Mouse (Mus musculus) MEL (cell line): ENCODE measurements around the gene Lrrc23. TPM values are rescaled to one million over a fixed set of nuclear protein-coding genes. Genes with fewer than 3 reads are reported as not detected.

ENCODE experiments used
- DNase-seq: peaks from one replicate; pipeline ENCODE4 v3.0.0; 2011; ENCODE audit warnings: low read depth, low spot score
- H3K27ac ChIP-seq: 2 replicates; pipeline ENCODE4 v1.5.1; 2012; ENCODE audit warnings: low read depth, mild to moderate bottlenecking, control low read depth, low read length, moderate library complexity; ENCODE audit not compliant: control insufficient read depth
- H3K27me3 ChIP-seq, 2 experiments: fragments of 150-350 bp in 1 of 2; sonication (generic) in 1 of 2; 2 replicates each; pipeline ENCODE4 v1.6.1; 2012; ENCODE audit warnings: low read length in 2 of 2, mild to moderate bottlenecking in 2 of 2, improper control_type of control experiment in 1 of 2, moderate library complexity in 1 of 2; ENCODE audit not compliant: insufficient read depth in 2 of 2, control insufficient read depth in 1 of 2
- H3K36me3 ChIP-seq, 2 experiments: 2 replicates each; pipeline ENCODE4 v1.6.1; 2012 to 2014; ENCODE audit warnings: low read length in 2 of 2, improper control_type of control experiment in 1 of 2, inconsistent platforms in 1 of 2, mild to moderate bottlenecking in 1 of 2; ENCODE audit not compliant: insufficient read depth in 2 of 2, control insufficient read depth in 1 of 2
- H3K4me1 ChIP-seq, 2 experiments: fragments of 150-350 bp in 1 of 2; sonication (generic) in 1 of 2; 2 replicates each; pipeline ENCODE4 v1.6.1; 2012; ENCODE audit warnings: low read length in 2 of 2, improper control_type of control experiment in 1 of 2, mild to moderate bottlenecking in 1 of 2; ENCODE audit not compliant: insufficient read depth in 2 of 2, control insufficient read depth in 1 of 2
- H3K4me3 ChIP-seq, 2 experiments: fragments of 150-350 bp in 1 of 2; sonication (generic) in 1 of 2; 2 replicates each; pipeline ENCODE4 v1.5.1; 2012; ENCODE audit warnings: low read depth in 2 of 2, low read length in 2 of 2, mild to moderate bottlenecking in 2 of 2, moderate library complexity in 2 of 2, control low read depth in 1 of 2, improper control_type of control experiment in 1 of 2; ENCODE audit not compliant: control insufficient read depth in 1 of 2, insufficient read depth in 1 of 2
- H3K79me2 ChIP-seq: 2 replicates; pipeline ENCODE4 v1.6.1; 2012; ENCODE audit warnings: mild to moderate bottlenecking, low read length, moderate library complexity; ENCODE audit not compliant: control insufficient read depth, poor library complexity, insufficient read depth
- H3K9ac ChIP-seq: 2 replicates; pipeline ENCODE4 v1.6.1; 2012; ENCODE audit warnings: low read depth, mild to moderate bottlenecking, control low read depth, low read length, moderate library complexity; ENCODE audit not compliant: control insufficient read depth, poor library complexity, severe bottlenecking
- H3K9me3 ChIP-seq: fragments of 150-350 bp; sonication (generic); replicated peaks from 2 replicates; pipeline ENCODE4 v1.6.1; 2012; ENCODE audit warnings: mild to moderate bottlenecking, low read length, improper control_type of control experiment, moderate library complexity; ENCODE audit not compliant: insufficient read depth
- BHLHE40 ChIP-seq: IDR thresholded peaks from 2 replicates; pipeline ENCODE4 v1.6.1; 2012; ENCODE audit warnings: low read depth, mild to moderate bottlenecking, inconsistent platforms, low read length, improper control_type of control experiment, borderline replicate concordance
- CHD1 ChIP-seq: IDR thresholded peaks from 2 replicates; pipeline ENCODE4 v1.6.1; 2012; ENCODE audit warnings: low read depth, mild to moderate bottlenecking, inconsistent platforms, low read length, improper control_type of control experiment
- CHD2 ChIP-seq: IDR thresholded peaks from 2 replicates; pipeline ENCODE4 v1.6.1; 2011; ENCODE audit warnings: low read length, improper control_type of control experiment
- CTCF ChIP-seq, 3 experiments: IDR thresholded peaks in 2 of 3; conservative IDR thresholded peaks in 1 of 3; 2 replicates each; pipeline ENCODE4 v1.5.1; 2011 to 2012; ENCODE audit warnings: low read length in 3 of 3, low read depth in 2 of 3, mild to moderate bottlenecking in 2 of 3, improper control_type of control experiment in 1 of 3, inconsistent platforms in 1 of 3, mixed read lengths in 1 of 3, moderate library complexity in 1 of 3; ENCODE audit not compliant: control insufficient read depth in 1 of 3, insufficient read depth in 1 of 3, poor library complexity in 1 of 3, severe bottlenecking in 1 of 3
- E2F4 ChIP-seq: IDR thresholded peaks from 2 replicates; pipeline ENCODE4 v1.6.1; 2011; ENCODE audit warnings: low read depth, low read length, improper control_type of control experiment, borderline replicate concordance
- ELF1 ChIP-seq: IDR thresholded peaks from 2 replicates; pipeline ENCODE4 v1.6.1; 2014; ENCODE audit warnings: low read depth, mild to moderate bottlenecking, inconsistent platforms, low read length, improper control_type of control experiment, moderate library complexity
- EP300 ChIP-seq, 2 experiments: IDR thresholded peaks; 2 replicates each; pipeline ENCODE4 v1.6.1; 2011; ENCODE audit warnings: improper control_type of control experiment in 2 of 2, low read length in 2 of 2, low read depth in 1 of 2, mild to moderate bottlenecking in 1 of 2
- ETS1 ChIP-seq: IDR thresholded peaks from 2 replicates; pipeline ENCODE4 v1.6.1; 2012; ENCODE audit warnings: low read depth, mild to moderate bottlenecking, inconsistent platforms, low read length, improper control_type of control experiment, moderate library complexity
- GATA1 ChIP-seq: IDR thresholded peaks from 2 replicates; pipeline ENCODE4 v1.6.1; 2011; ENCODE audit warnings: low read depth, low read length, improper control_type of control experiment
- HCFC1 ChIP-seq: IDR thresholded peaks from 2 replicates; pipeline ENCODE4 v1.6.1; 2012; ENCODE audit warnings: low read depth, mild to moderate bottlenecking, inconsistent platforms, low read length, improper control_type of control experiment, moderate library complexity
- JUND ChIP-seq: IDR thresholded peaks from 2 replicates; pipeline ENCODE4 v1.6.1; 2011; ENCODE audit warnings: low read depth, mild to moderate bottlenecking, improper control_type of control experiment, low read length
- MAFK ChIP-seq: IDR thresholded peaks from 2 replicates; pipeline ENCODE4 v1.6.1; 2011; ENCODE audit warnings: low read depth, mild to moderate bottlenecking, low read length, improper control_type of control experiment, borderline replicate concordance
- MAZ ChIP-seq: IDR thresholded peaks from 2 replicates; pipeline ENCODE4 v1.6.1; 2012; ENCODE audit warnings: low read depth, mild to moderate bottlenecking, inconsistent platforms, low read length, improper control_type of control experiment
- MEF2A ChIP-seq: IDR thresholded peaks from 2 replicates; pipeline ENCODE4 v1.6.1; 2014; ENCODE audit warnings: low read depth, mild to moderate bottlenecking, inconsistent platforms, low read length, improper control_type of control experiment; ENCODE audit not compliant: poor library complexity, insufficient replicate concordance, severe bottlenecking; ENCODE audit errors: extremely low read depth
- MXI1 ChIP-seq: IDR thresholded peaks from 2 replicates; pipeline ENCODE4 v1.6.1; 2011; ENCODE audit warnings: mild to moderate bottlenecking, low read depth, low read length, improper control_type of control experiment
- MYB ChIP-seq: IDR thresholded peaks from 2 replicates; pipeline ENCODE4 v1.6.1; 2011; ENCODE audit warnings: mild to moderate bottlenecking, low read depth, low read length, improper control_type of control experiment
- MYC ChIP-seq: IDR thresholded peaks from 2 replicates; pipeline ENCODE4 v1.6.1; 2011; ENCODE audit warnings: low read depth, mild to moderate bottlenecking, low read length, improper control_type of control experiment, moderate library complexity
- NELFE ChIP-seq: IDR thresholded peaks from 2 replicates; pipeline ENCODE4 v1.6.1; 2011; ENCODE audit warnings: low read depth, low read length, improper control_type of control experiment
- NRF1 ChIP-seq: IDR thresholded peaks from 2 replicates; pipeline ENCODE4 v1.6.1; 2014; ENCODE audit warnings: low read depth, mild to moderate bottlenecking, inconsistent platforms, low read length, improper control_type of control experiment, moderate library complexity; ENCODE audit not compliant: poor library complexity, insufficient read depth, severe bottlenecking
- POLR2A ChIP-seq, 2 experiments: IDR thresholded peaks; 2 replicates each; pipeline ENCODE4 v1.6.1; 2011 to 2012; ENCODE audit warnings: low read length in 2 of 2, mild to moderate bottlenecking in 2 of 2, control low read depth in 1 of 2, improper control_type of control experiment in 1 of 2, low read depth in 1 of 2, moderate library complexity in 1 of 2; ENCODE audit not compliant: control insufficient read depth in 1 of 2, insufficient read depth in 1 of 2, poor library complexity in 1 of 2
- POLR2AphosphoS5 ChIP-seq: IDR thresholded peaks from 2 replicates; pipeline ENCODE4 v1.6.1; 2012; ENCODE audit warnings: low read depth, borderline replicate concordance, mild to moderate bottlenecking, inconsistent platforms, low read length, moderate library complexity, mixed read lengths
- RAD21 ChIP-seq: IDR thresholded peaks from 2 replicates; pipeline ENCODE4 v1.6.1; 2011; ENCODE audit warnings: mild to moderate bottlenecking, low read depth, low read length, improper control_type of control experiment
- RCOR1 ChIP-seq: IDR thresholded peaks from 2 replicates; pipeline ENCODE4 v1.6.1; 2012; ENCODE audit warnings: low read depth, mild to moderate bottlenecking, inconsistent platforms, low read length, improper control_type of control experiment
- SIN3A ChIP-seq: IDR thresholded peaks from 2 replicates; pipeline ENCODE4 v1.6.1; 2012; ENCODE audit warnings: low read length, improper control_type of control experiment, inconsistent platforms
- SMC3 ChIP-seq: IDR thresholded peaks from 2 replicates; pipeline ENCODE4 v1.6.1; 2011; ENCODE audit warnings: low read depth, low read length, improper control_type of control experiment
- TAL1 ChIP-seq: IDR thresholded peaks from 2 replicates; pipeline ENCODE4 v1.6.1; 2012; ENCODE audit warnings: mild to moderate bottlenecking, inconsistent platforms, low read length, moderate library complexity, mixed read lengths
- TBP ChIP-seq: IDR thresholded peaks from 2 replicates; pipeline ENCODE4 v1.8.0; 2011; ENCODE audit warnings: low read depth, low read length, improper control_type of control experiment
- TCF12 ChIP-seq: IDR thresholded peaks from 2 replicates; pipeline ENCODE4 v1.6.1; 2014; ENCODE audit warnings: low read depth, mild to moderate bottlenecking, inconsistent platforms, low read length, improper control_type of control experiment, moderate library complexity
- USF1 ChIP-seq: IDR thresholded peaks from 2 replicates; pipeline ENCODE4 v1.6.1; 2014; ENCODE audit warnings: low read depth, mild to moderate bottlenecking, inconsistent platforms, low read length, improper control_type of control experiment, moderate library complexity
- USF2 ChIP-seq, 2 experiments: IDR thresholded peaks; 2 replicates each; pipeline ENCODE4 v1.6.1; 2011 to 2012; ENCODE audit warnings: improper control_type of control experiment in 2 of 2, low read length in 2 of 2, borderline replicate concordance in 1 of 2, inconsistent platforms in 1 of 2, low read depth in 1 of 2, mild to moderate bottlenecking in 1 of 2; ENCODE audit not compliant: insufficient read depth in 1 of 2
- ZC3H11A ChIP-seq: IDR thresholded peaks from 2 replicates; pipeline ENCODE4 v1.6.1; 2012; ENCODE audit warnings: low read depth, mild to moderate bottlenecking, inconsistent platforms, low read length, improper control_type of control experiment
- ZKSCAN1 ChIP-seq: IDR thresholded peaks from 2 replicates; pipeline ENCODE4 v1.6.1; 2012; ENCODE audit warnings: low read depth, mild to moderate bottlenecking, inconsistent platforms, low read length, improper control_type of control experiment, moderate library complexity
- ZMIZ1 ChIP-seq: IDR thresholded peaks from 2 replicates; pipeline ENCODE4 v1.6.1; 2012; ENCODE audit warnings: low read depth, mild to moderate bottlenecking, inconsistent platforms, low read length, improper control_type of control experiment, moderate library complexity
- ZNF384 ChIP-seq: IDR thresholded peaks from 2 replicates; pipeline ENCODE4 v1.6.1; 2012; ENCODE audit warnings: low read depth, mild to moderate bottlenecking, inconsistent platforms, low read length, improper control_type of control experiment
- polyA plus RNA-seq, 2 experiments: library from polyadenylated mRNA; stranded (reverse) in 1 of 2; unstranded in 1 of 2; fragments of >175 nt in 1 of 2; fragments of >200 nt in 1 of 2; gene quantifications; 2 replicates each; pipeline versions ENCODE4 v1.2.1 to v1.2.4; 2012; ENCODE audit warnings: low replicate concordance in 2 of 2, low read depth in 1 of 2; ENCODE audit not compliant: insufficient read length in 2 of 2, insufficient read depth in 1 of 2, missing spikeins in 1 of 2
- total RNA-seq: library from RNA; depleted of rRNA; stranded (reverse); fragments of 300-350 nt; gene quantifications from 2 replicates; pipeline ENCODE4 v1.2.3, GENCODE M21; 2012

Lrrc23 gene
- total and polyA plus RNA-seq, 3 experiments: 0.11 TPM; not detected in 2

- Histone ChIP-seq H3K79me2 (peaks cover 16% of the 10 kb centered on the region), H3K9ac (peak overlapping the region; percentile 94), H3K4me3 (peak overlapping the region; percentile 81 to 84), H3K4me1 (peaks cover 14 to 30% of the 10 kb centered on the region in 2 experiments), H3K9me3 (no peaks in the 10 kb centered on the region), H3K27ac (peak overlapping the region; percentile 88), H3K36me3 (peaks cover 0 to 27% of the 10 kb centered on the region in 2 experiments; a peak in 2 of 4 replicates), H3K27me3 (no peaks in the 10 kb centered on the region)
- peak; percentile 92 for DNase-seq
- TF ChIP-seq CHD1 (peak; percentile 50; the same call in 1 of the 2 replicates), EP300 (IDR thresholded peaks at IDR 0.05; ENCODE audit: low read depth in 1 of 2, low read length in 2 of 2) (peak; percentile 64 to 68), ETS1 (peak; percentile 72; the same call in 1 of the 2 replicates), CTCF (IDR thresholded peaks at IDR 0.05 in 2 of 3, conservative IDR thresholded peaks at IDR 0.05 in 1 of 3; ENCODE audit: control insufficient read depth in 1 of 3, insufficient read depth in 1 of 3, low read depth in 2 of 3, low read length in 3 of 3, poor library complexity in 1 of 3, severe bottlenecking in 1 of 3) (no peak), JUND (no peak), ELF1 (peak; percentile 63; the same call in 1 of the 2 replicates), TBP (0 out of 2 replicates have a peak, but pooled peaks have one; percentile 77), MYC (peak; percentile 73), NELFE (peak; percentile 88), MXI1 (peak; percentile 78), HCFC1 (peak; percentile 71), MAZ (peak; percentile 95), SMC3 (0 out of 2 replicates have a peak, but pooled peaks have one; percentile 20), USF2 (IDR thresholded peaks at IDR 0.05; ENCODE audit: borderline replicate concordance in 1 of 2, insufficient read depth in 1 of 2, low read depth in 1 of 2, low read length in 2 of 2) (no peak), GATA1 (no peak), ZMIZ1 (peak; percentile 90), POLR2AphosphoS5 (0 out of 2 replicates have a peak, but pooled peaks have one; percentile 73), TAL1 (no peak), NRF1 (no peak), RCOR1 (peak; percentile 55), BHLHE40 (peak; percentile 72), POLR2A (IDR thresholded peaks at IDR 0.05; ENCODE audit: control insufficient read depth in 1 of 2, insufficient read depth in 1 of 2, low read depth in 1 of 2, low read length in 2 of 2, poor library complexity in 1 of 2) (peak; percentile 69 to 91), USF1 (peak; percentile 42; the same call in 1 of the 2 replicates), E2F4 (no peak), SIN3A (peak; percentile 84), ZNF384 (no peak), MEF2A (no peak), MAFK (no peak), ZC3H11A (no peak), MYB (0 out of 2 replicates have a peak, but pooled peaks have one; percentile 34), CHD2 (peak; percentile 42), RAD21 (no peak), ZKSCAN1 (0 out of 2 replicates have a peak, but pooled peaks have one; percentile 6), TCF12 (peak; percentile 75)
These were observed 46.8 kb downstream of the Lrrc23 start for GRCm38 (mm10) chr6:124732476-124733370.
